ENCODE assay signal across 9 mouse cellular contexts in genomic region chr9:103996496-103996895, GRCm38 (mm10). TPM values are rescaled to one million over a fixed set of nuclear protein-coding genes. Genes with fewer than 3 reads are reported as not detected.
A peak's percentile ranks its signal among the peaks of the same experiment; 100 is the strongest.
DNase-seq lines count a peak whose midpoint lies in the region; ATAC-seq and TF ChIP-seq lines count a peak whose summit lies in the region.
"Had no signal": no experiment of that assay in that cellular context is flagged by ENCODE, and none has a peak within 500 bp of the region (broad histone marks: within the 10 kb centered on the region; RNA-seq: fewer than 3 reads in every experiment).

No protein-coding gene starts in this region.

- peak; percentile 93 for TF ChIP-seq RAD21 in MEL (IDR thresholded peaks at IDR 0.05; ENCODE audit: low read depth, low read length)

- peak; percentile 77 for TF ChIP-seq CTCF in heart, adult 2 months (IDR thresholded peaks at IDR 0.05)
- peak; percentile 17; the same call in 1 of the 2 replicates for TF ChIP-seq CTCF in lung, adult 2 months (IDR thresholded peaks at IDR 0.05; ENCODE audit: insufficient read depth, low read length)
- peak in 2 of 3 experiments; percentile 30 to 86; a peak in 3 of 6 replicates for TF ChIP-seq CTCF in MEL (IDR thresholded peaks at IDR 0.05 in 2 of 3, conservative IDR thresholded peaks at IDR 0.05 in 1 of 3; ENCODE audit: control insufficient read depth in 1 of 3, insufficient read depth in 1 of 3, low read depth in 2 of 3, low read length in 3 of 3, poor library complexity in 1 of 3, severe bottlenecking in 1 of 3)
- peak; percentile 68 for TF ChIP-seq CTCF in lung, postnatal 0 days (IDR thresholded peaks at IDR 0.05)

- TF ChIP-seq POLR2A in heart, adult 2 months (IDR thresholded peaks at IDR 0.05; ENCODE audit: insufficient read depth, low read depth, low read length): no peak
- no peak for TF ChIP-seq POLR2A in lung, adult 2 months (IDR thresholded peaks at IDR 0.05; ENCODE audit: borderline replicate concordance, extremely low read depth, low read depth, low read length)
- no peak for TF ChIP-seq POLR2A in MEL (IDR thresholded peaks at IDR 0.05; ENCODE audit: control insufficient read depth in 1 of 2, insufficient read depth in 1 of 2, low read depth in 1 of 2, low read length in 2 of 2, poor library complexity in 1 of 2)

- no peaks in the 10 kb centered on the region for H3K4me1 ChIP-seq in heart, adult 2 months (ENCODE audit: control insufficient read depth, insufficient read depth, low read length)
- no peaks in the 10 kb centered on the region for H3K4me1 ChIP-seq in lung, adult 2 months (ENCODE audit: control insufficient read depth, insufficient read depth, low read length)
- peaks cover 0 to 8% of the 10 kb centered on the region in 2 experiments; a peak in 2 of 4 replicates for H3K4me1 ChIP-seq in MEL (ENCODE audit: control insufficient read depth in 1 of 2, insufficient read depth in 2 of 2, low read length in 2 of 2)
- H3K4me1 ChIP-seq in lung, postnatal 0 days (ENCODE audit: insufficient read depth, low read depth, low read length): no peaks in the 10 kb centered on the region
- H3K4me1 ChIP-seq: limb, embryonic 13.5 days had no signal

- no peak overlapping the region for H3K9ac ChIP-seq in heart, adult 2 months (ENCODE audit: low read depth, low read length)
- H3K9ac ChIP-seq in MEL (ENCODE audit: control insufficient read depth, low read depth, low read length, poor library complexity, severe bottlenecking): no peak overlapping the region
- no peak overlapping the region for H3K9ac ChIP-seq in lung, postnatal 0 days (replicated peaks; ENCODE audit: low read depth)
- H3K9ac ChIP-seq: limb, embryonic 13.5 days had no signal

- no peak for DNase-seq in heart, adult 2 months
- DNase-seq in heart, adult 11 months: no peak
- peak; percentile 11 for DNase-seq in lung, adult 2 months
- no peak for DNase-seq in lung, postnatal 36 days
- DNase-seq in MEL (ENCODE audit: low read depth, low spot score): peak; percentile 73
- peak; percentile 44 for DNase-seq in cerebellum, adult 9-11 months
- peak; percentile 72 for DNase-seq in lung, postnatal 0 days (ENCODE audit: low spot score)
- peak; percentile 26 for DNase-seq in yolk sac, embryonic 10.5 days (ENCODE audit: low spot score)

- 0% methylated on average over 2 of the region's 2 CpGs for WGBS in heart, adult 2 months
- WGBS in lung, adult 2 months: 3% methylated on average over 2 of the region's 2 CpGs
- WGBS in lung, postnatal 0 days: 5% methylated on average over 2 of the region's 2 CpGs

- no peaks in the 10 kb centered on the region for H3K79me2 ChIP-seq in heart, adult 2 months (replicated peaks; ENCODE audit: control insufficient read depth, insufficient read depth, low read length)
- H3K79me2 ChIP-seq in MEL (ENCODE audit: control insufficient read depth, insufficient read depth, low read length, poor library complexity): no peaks in the 10 kb centered on the region

- no peak for TF ChIP-seq EP300 in heart, adult 2 months (IDR thresholded peaks at IDR 0.05; ENCODE audit: insufficient read depth, low read depth, low read length)
- TF ChIP-seq EP300 in MEL (IDR thresholded peaks at IDR 0.05; ENCODE audit: low read depth in 1 of 2, low read length in 2 of 2): no peak
- TF ChIP-seq EP300 in lung, postnatal 0 days (IDR thresholded peaks at IDR 0.05): no peak

- H3K9me3 ChIP-seq in MEL (replicated peaks; ENCODE audit: insufficient read depth, low read length): no peaks in the 10 kb centered on the region
- H3K9me3 ChIP-seq in lung, postnatal 0 days (ENCODE audit: low read length): no peaks in the 10 kb centered on the region
- H3K9me3 ChIP-seq: limb, embryonic 13.5 days had no signal

- ATAC-seq in lung, postnatal 0 days: no peak

- H3K4me3 ChIP-seq in heart, adult 2 months: no peak overlapping the region
- H3K4me3 ChIP-seq in lung, adult 2 months (replicated peaks; ENCODE audit: extremely low read depth, low read depth, low read length): no peak overlapping the region
- no peak overlapping the region for H3K4me3 ChIP-seq in MEL (ENCODE audit: control insufficient read depth in 1 of 2, insufficient read depth in 1 of 2, low read depth in 2 of 2, low read length in 2 of 2)
- H3K4me3 ChIP-seq in lung, postnatal 0 days (ENCODE audit: low read depth, low read length): no peak overlapping the region
- H3K4me3 ChIP-seq: limb, embryonic 13.5 days had no signal

- H3K4me2 ChIP-seq in lung, postnatal 0 days (replicated peaks; ENCODE audit: low read depth, low read length): no peak overlapping the region
- H3K4me2 ChIP-seq: limb, embryonic 13.5 days had no signal

- H3K36me3 ChIP-seq in heart, adult 2 months (ENCODE audit: control insufficient read depth, insufficient read depth, low read length): no peaks in the 10 kb centered on the region
- peaks cover 0 to 2% of the 10 kb centered on the region in 2 experiments; a peak in 1 of 4 replicates for H3K36me3 ChIP-seq in MEL (ENCODE audit: control insufficient read depth in 1 of 2, insufficient read depth in 2 of 2, low read length in 2 of 2)
- no peaks in the 10 kb centered on the region for H3K36me3 ChIP-seq in lung, postnatal 0 days (ENCODE audit: insufficient read depth, low read length)
- H3K36me3 ChIP-seq: limb, embryonic 13.5 days had no signal

- intact Hi-C loops in heart, adult 2 months (cut with DNase I): loop anchor here (1.0 to 2.0 kb wide), 3 partner anchors 236 to 506 kb away; partner anchors contain the start of gene Tmem108

- no peak overlapping the region for H3K27ac ChIP-seq in heart, adult 2 months
- H3K27ac ChIP-seq in MEL (ENCODE audit: control insufficient read depth, low read depth, low read length): no peak overlapping the region
- H3K27ac ChIP-seq in lung, postnatal 0 days (ENCODE audit: low read length): no peak overlapping the region
- H3K27ac ChIP-seq: limb, embryonic 13.5 days had no signal

- no peaks in the 10 kb centered on the region for H3K27me3 ChIP-seq in heart, adult 2 months (ENCODE audit: control insufficient read depth, insufficient read depth, low read length)
- no peaks in the 10 kb centered on the region for H3K27me3 ChIP-seq in MEL (ENCODE audit: control insufficient read depth in 1 of 2, insufficient read depth in 2 of 2, low read length in 2 of 2)
- H3K27me3 ChIP-seq in lung, postnatal 0 days (replicated peaks; ENCODE audit: insufficient read depth, low read length): no peaks in the 10 kb centered on the region

TF ChIP-seq in MEL, 35 proteins besides CTCF, POLR2A, EP300 and RAD21:
- TF ChIP-seq E2F4 (IDR thresholded peaks at IDR 0.05; ENCODE audit: borderline replicate concordance, low read depth, low read length): no peak
- TF ChIP-seq ZC3H11A (IDR thresholded peaks at IDR 0.05; ENCODE audit: low read depth, low read length): peak; percentile 76
- TF ChIP-seq SMC3 (IDR thresholded peaks at IDR 0.05; ENCODE audit: low read depth, low read length): peak; percentile 82
- no peak for TF ChIP-seq MYB (IDR thresholded peaks at IDR 0.05; ENCODE audit: low read depth, low read length)

RNA-seq across cellular contexts. Expression of gene Nphp3, which starts 5.8 kb away (rescaled TPM):
- total RNA-seq in heart, adult 2 months (2021): 1 to 10 TPM; 2.4 to 2.5 TPM
- 4.9 and 7.5 TPM in 2 replicates for polyA plus RNA-seq in heart, adult 2 months (2012; rRNA removed)
- polyA plus RNA-seq in lung, adult 2 months (2012; rRNA removed): 8.4 and 9.1 TPM in 2 replicates
- 1.0 and 2.3 TPM in 2 replicates for total RNA-seq in MEL (2012; rRNA removed)
- polyA plus RNA-seq in MEL (2012; ENCODE audit: insufficient read depth in 1 of 2, insufficient read length in 2 of 2, low read depth in 1 of 2, low replicate concordance in 2 of 2, missing spikeins in 1 of 2): 1 to 10 TPM in 1 of 2 experiments, not detected in 1; 3.7 TPM
- polyA plus RNA-seq in lung, postnatal 0 days (2015; fragmentation: Nextera tagmentation; extraction: Ambion mirVana): 2.2 and 2.7 TPM in 2 replicates

RNA-seq across cellular contexts. Expression of gene Gm28305, which starts 44.0 kb away (rescaled TPM):
- not detected for total RNA-seq in heart, adult 2 months (2021)
- not detected in 2 replicates for polyA plus RNA-seq in heart, adult 2 months (2012; rRNA removed)
- not detected in 2 replicates for polyA plus RNA-seq in lung, adult 2 months (2012; rRNA removed)
- not detected in 2 replicates for total RNA-seq in MEL (2012; rRNA removed)
- polyA plus RNA-seq in MEL (2012; ENCODE audit: insufficient read depth in 1 of 2, insufficient read length in 2 of 2, low read depth in 1 of 2, low replicate concordance in 2 of 2, missing spikeins in 1 of 2): not detected
- polyA plus RNA-seq in lung, postnatal 0 days (2015; fragmentation: Nextera tagmentation; extraction: Ambion mirVana): not detected in 2 replicates
- polyA plus RNA-seq: limb, embryonic 13.5 days had no signal

Comparison
In these comparisons a context has a peak if more than half of its experiments do, and no peak if none do; other contexts are left out.
1. DNase-seq: peak in lung, adult 2 months (single experiment), MEL (single experiment), cerebellum, adult 9-11 months (single experiment), lung, postnatal 0 days (single experiment) and yolk sac, embryonic 10.5 days (single experiment); none in heart, adult 2 months (0 of 2), heart, adult 11 months (single experiment) and lung, postnatal 36 days (single experiment).
2. CTCF ChIP-seq: peak in every context shown above with its lines; median percentile 77 in heart, adult 2 months; 68 in lung, postnatal 0 days; 58 in MEL; 17 in lung, adult 2 months.